Mouse (Mus musculus) hindbrain, embryonic 10.5 days (tissue): Measurements from ENCODE around the gene Has3. TPM values are rescaled to one million over a fixed set of nuclear protein-coding genes. Genes with fewer than 3 reads are reported as not detected.

ENCODE experiments used
- DNase-seq: peaks from one replicate; pipeline ENCODE4 v3.0.0-alpha.2; 2017; ENCODE audit warnings: low spot score
- H3K27ac ChIP-seq: fragments of 300-500 bp; sonication (generic); 2 replicates; pipeline ENCODE4 v1.5.1; 2016; ENCODE audit warnings: mild to moderate bottlenecking, moderate library complexity
- H3K27me3 ChIP-seq: fragments of 300-500 bp; sonication (generic); 2 replicates; pipeline ENCODE4 v1.6.1; 2016; ENCODE audit warnings: mild to moderate bottlenecking; ENCODE audit not compliant: poor library complexity, insufficient read depth, severe bottlenecking
- H3K36me3 ChIP-seq: fragments of 300-500 bp; sonication (generic); 2 replicates; pipeline ENCODE4 v1.6.1; 2016; ENCODE audit warnings: mild to moderate bottlenecking, moderate library complexity
- H3K4me1 ChIP-seq: fragments of 300-500 bp; sonication (generic); replicated peaks from 2 replicates; pipeline ENCODE4 v1.6.1; 2016; ENCODE audit warnings: mild to moderate bottlenecking
- H3K4me3 ChIP-seq: fragments of 300-500 bp; sonication (generic); 2 replicates; pipeline ENCODE4 v1.5.1; 2016; ENCODE audit warnings: mild to moderate bottlenecking, moderate library complexity
- H3K9me3 ChIP-seq: fragments of 300-500 bp; sonication (generic); 2 replicates; pipeline ENCODE4 v1.6.1; 2016; ENCODE audit warnings: mild to moderate bottlenecking, moderate library complexity
- WGBS: fragments of 180-500 bp; shearing (Covaris S2); methylation state at CpG from one replicate; pipeline ENCODE4 v1.1.7; 2016; 5-methylcytosine and 5-hydroxymethylcytosine counted together
- polyA plus RNA-seq: library from polyadenylated mRNA; unstranded; fragments of >200 nt; fragmentation: Nextera tagmentation; extraction: Ambion mirVana; gene quantifications from 2 replicates; pipeline ENCODE4 v1.2.1, GENCODE M21; 2016

Has3 gene
- polyA plus RNA-seq, 1 experiment from 2014 or later, result 0.13 TPM

DNA sequence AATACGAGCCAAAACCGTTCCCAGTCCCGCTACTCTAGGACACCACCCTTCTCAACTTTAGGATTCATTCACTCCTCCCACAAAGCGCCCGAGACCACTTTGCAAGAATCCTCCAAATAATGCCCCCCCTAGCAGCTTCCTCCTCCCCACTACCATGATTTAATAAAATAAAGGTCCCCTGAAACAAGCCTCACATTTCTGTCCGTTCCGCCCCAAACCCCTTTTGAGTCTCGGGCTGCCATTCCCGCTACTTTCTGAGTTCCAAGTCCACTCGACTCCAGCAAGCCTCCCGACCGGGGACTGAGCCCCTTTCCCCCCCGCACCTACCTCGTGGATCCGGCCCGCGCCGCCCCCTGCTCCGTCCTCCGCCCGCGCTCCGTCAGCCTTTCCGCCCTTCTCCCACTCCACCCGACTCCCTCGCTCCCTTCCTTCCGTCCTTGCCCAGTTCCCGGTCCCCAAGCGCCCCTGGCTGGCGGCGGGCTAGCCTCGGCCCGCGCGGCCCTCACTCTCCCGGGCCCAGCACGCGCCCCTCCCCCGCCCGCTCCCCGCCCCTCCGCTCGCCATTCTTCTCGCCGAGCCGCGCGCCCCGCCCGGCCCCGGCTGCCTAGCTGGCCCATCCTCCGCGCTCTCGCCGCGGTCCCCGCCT, 22.9 kb downstream of the Has3 start:
- under 1% methylated on average over 57 of the region's 57 CpGs for WGBS

DNA sequence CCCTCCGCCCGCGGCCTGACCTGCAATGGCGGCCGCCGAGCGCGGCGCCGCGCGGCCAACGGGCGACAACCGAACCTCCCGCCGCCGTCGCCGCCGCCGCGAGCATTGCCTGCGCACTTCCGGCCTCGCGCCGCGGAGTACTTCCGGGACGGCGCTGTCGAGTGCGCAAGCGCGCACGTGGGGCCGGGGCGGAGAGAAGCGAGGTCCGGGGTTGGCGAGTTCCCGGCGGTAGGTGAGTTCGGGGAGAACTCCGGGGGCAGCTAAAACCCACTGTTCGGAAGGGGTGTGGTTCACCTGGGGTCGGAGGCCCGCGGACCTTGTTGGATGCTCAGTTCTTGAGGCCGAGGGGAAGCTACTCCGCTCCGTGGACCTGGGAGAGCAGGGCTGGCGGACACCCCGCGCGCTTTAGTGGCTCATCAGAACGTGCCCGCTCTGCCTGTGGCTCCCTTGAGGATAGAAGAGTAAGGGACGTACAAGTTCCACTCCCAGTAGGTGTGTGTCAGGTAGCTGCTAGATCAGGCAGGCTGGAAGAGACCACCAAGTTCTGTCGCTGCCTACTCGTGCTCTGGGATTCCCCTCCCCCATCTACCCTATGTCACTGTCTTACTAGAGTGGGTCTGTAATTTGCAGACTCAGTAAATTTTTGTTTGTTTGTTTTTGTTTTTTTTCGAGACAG, 23.6 kb downstream of the Has3 start, which contains the start of gene Utp4:
Utp4 (plus strand) TSS at position 156 of the 676 bp plus-strand sequence.
- H3K4me3 ChIP-seq, result peak within 1 kb of the TSS; percentile 97
- H3K27ac ChIP-seq, result peak within 1 kb of the TSS; percentile 100
- H3K9me3 ChIP-seq, result no peaks in the 10 kb centered on the region
- H3K27me3 ChIP-seq, result no peaks in the 10 kb centered on the region
- peaks cover 33% of the 10 kb centered on the region for H3K4me1 ChIP-seq
- H3K36me3 ChIP-seq, result peaks cover 45% of the 10 kb centered on the region
- peak; percentile 88 for DNase-seq
- WGBS, result under 1% methylated on average over 63 of the region's 63 CpGs

More for the DNA sequence above, 22.9 kb downstream of the Has3 start:
- DNase-seq, result peak; percentile 78
- Histone ChIP-seq H3K4me1 (peaks cover 33% of the 10 kb centered on the region), H3K9me3 (no peaks in the 10 kb centered on the region), H3K36me3 (peaks cover 38% of the 10 kb centered on the region), H3K27me3 (no peaks in the 10 kb centered on the region), H3K4me3 (peak overlapping the region; percentile 97), H3K27ac (peak overlapping the region; percentile 100)

DNA sequence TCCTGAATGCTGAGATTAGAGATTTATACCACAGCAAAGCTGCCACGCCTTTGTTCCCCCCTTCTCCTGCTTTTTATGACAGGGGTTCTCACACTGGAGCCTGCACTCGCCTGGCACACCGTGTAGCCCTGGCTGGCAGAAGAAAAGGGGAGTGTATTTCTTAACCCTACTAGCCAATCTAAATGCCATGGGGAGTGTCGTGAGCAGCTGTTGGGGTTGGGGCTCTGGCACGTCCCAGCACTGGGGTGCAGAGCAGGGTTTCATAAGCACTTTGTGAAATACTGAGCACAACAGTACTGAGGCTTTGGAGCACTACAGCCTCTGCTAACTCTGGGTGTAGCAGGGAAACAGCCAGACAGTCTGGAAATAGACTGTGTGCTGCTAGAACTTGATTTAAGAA, 29.4 kb downstream of the Has3 start:
- no peaks in the 10 kb centered on the region for H3K9me3 ChIP-seq
- H3K4me3 ChIP-seq, result no peak overlapping the region
- no peak for DNase-seq
- peaks cover 3% of the 10 kb centered on the region; the same call in 1 of the 2 replicates for H3K4me1 ChIP-seq
- H3K36me3 ChIP-seq, result peaks cover 99% of the 10 kb centered on the region
- no peak overlapping the region for H3K27ac ChIP-seq
- no peaks in the 10 kb centered on the region for H3K27me3 ChIP-seq
- WGBS, result 94% methylated on average over 5 of the region's 5 CpGs

DNA sequence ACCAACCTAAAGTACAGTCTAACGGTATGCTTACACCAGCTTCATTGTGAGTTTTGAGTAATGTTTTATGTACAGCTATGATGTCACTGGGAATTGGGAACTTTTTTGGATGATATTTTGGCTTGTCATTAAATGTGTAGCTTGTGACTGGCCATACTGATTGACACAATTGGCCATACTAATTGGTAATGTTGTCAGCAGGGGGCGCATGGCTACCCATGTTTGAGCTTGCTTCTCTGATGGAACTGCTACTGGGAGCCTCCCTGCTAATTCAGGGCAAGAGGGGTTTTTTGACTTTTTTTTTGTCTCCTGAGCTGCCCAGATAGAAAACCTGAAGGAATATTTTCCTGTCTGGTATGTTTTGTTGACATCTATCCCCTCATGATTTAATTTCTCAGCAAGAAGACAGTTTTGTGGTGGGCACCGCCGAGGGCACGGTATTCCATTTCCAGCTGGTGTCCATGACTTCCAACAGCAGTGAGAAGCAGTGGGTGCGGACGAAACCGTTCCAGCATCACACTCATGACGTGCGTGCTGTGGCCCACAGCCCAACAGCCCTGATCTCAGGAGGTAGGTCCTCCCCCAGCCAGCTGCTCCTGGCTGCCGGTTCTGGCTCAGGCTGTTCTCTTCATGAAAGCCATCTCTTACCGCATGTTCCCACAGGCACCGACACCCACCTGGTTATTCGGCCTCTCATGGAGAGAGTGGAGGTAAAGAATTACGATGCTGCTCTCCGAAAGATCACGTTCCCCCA, 35.9 kb downstream of the Has3 start:
- Histone ChIP-seq H3K4me1 (no peaks in the 10 kb centered on the region), H3K4me3 (no peak overlapping the region), H3K36me3 (peaks cover 93% of the 10 kb centered on the region), H3K27ac (no peak overlapping the region), H3K9me3 (no peaks in the 10 kb centered on the region), H3K27me3 (no peaks in the 10 kb centered on the region)
- 94% methylated on average over 17 of the region's 17 CpGs for WGBS
- DNase-seq, result peak; percentile 44

DNA sequence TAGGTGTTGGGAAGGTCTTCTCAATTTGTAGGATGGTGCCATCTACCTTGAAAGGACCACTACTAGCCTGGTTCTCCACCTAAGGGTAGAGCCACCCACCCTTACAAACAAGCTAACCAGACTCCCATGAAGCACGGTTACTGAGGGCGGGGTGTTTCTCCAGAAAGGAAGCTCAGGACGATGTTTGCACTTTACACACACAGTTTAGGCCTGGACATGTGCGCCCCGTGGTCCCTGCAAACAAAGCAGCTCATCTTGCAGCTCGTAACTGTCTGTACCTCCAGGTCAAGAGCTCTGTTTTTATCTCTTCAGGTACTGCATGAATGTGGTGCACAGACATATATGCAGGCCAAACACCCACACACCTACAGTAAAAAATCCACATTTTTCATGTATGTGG, 36.6 kb downstream of the Has3 start:
- H3K36me3 ChIP-seq, result peaks cover 93% of the 10 kb centered on the region

DNA sequence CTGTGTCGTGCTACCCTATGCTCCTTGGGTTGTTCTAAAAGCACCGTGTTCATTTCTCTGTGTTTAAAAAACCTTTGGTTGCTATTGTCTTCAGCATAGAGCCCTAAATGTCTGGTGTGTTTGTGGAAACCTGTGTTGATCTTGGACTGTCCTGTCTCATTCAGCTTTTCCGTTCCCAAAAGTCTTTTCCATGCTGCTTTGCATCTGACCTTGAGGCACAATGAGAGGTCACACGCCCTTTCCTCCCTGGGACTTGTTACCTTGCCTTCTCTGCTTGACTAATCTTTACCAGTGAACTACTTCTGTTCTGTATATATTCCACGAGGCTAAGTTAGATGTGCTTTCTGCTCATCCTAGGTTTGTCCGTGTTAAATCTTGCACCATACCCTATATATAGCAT, 37.4 kb downstream of the Has3 start:
- no peak overlapping the region for H3K4me3 ChIP-seq
- 91% methylated on average over 6 of the region's 6 CpGs for WGBS
- no peak overlapping the region for H3K27ac ChIP-seq
- DNase-seq, result no peak
- no peaks in the 10 kb centered on the region for H3K9me3 ChIP-seq
- peaks cover 93% of the 10 kb centered on the region for H3K36me3 ChIP-seq
- H3K27me3 ChIP-seq, result no peaks in the 10 kb centered on the region
- H3K4me1 ChIP-seq, result no peaks in the 10 kb centered on the region

More for the DNA sequence above, 36.6 kb downstream of the Has3 start:
- Histone ChIP-seq H3K4me1 (no peaks in the 10 kb centered on the region), H3K9me3 (no peaks in the 10 kb centered on the region), H3K4me3 (no peak overlapping the region), H3K27me3 (no peaks in the 10 kb centered on the region), H3K27ac (no peak overlapping the region)
- DNase-seq, result no peak
- 95% methylated on average over 6 of the region's 6 CpGs for WGBS

DNA sequence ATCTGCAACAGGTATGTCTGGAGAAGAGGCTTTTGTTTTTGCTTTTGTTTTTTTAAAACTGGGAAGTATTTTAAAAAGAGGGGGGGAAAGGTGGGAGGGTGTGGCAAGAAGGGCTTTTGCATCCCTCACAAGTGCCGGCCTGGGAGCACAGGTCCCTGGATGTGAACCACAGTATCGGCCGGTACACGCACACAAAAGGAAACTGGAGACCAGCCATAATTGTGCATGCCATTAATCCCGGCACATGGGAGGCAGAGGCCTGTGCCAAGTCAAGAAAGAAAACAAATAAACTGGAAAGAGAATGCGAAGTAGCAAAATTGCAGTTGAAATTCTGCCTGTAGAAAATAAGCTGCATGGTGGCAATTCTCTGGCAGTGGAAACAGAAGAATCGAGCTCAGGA, 38.2 kb downstream of the Has3 start:
- DNase-seq, result no peak
- 93% methylated on average over 7 of the region's 7 CpGs for WGBS
- Histone ChIP-seq H3K27ac (no peak overlapping the region), H3K4me1 (no peaks in the 10 kb centered on the region), H3K27me3 (no peaks in the 10 kb centered on the region), H3K9me3 (no peaks in the 10 kb centered on the region), H3K36me3 (peaks cover 93% of the 10 kb centered on the region), H3K4me3 (no peak overlapping the region)

DNA sequence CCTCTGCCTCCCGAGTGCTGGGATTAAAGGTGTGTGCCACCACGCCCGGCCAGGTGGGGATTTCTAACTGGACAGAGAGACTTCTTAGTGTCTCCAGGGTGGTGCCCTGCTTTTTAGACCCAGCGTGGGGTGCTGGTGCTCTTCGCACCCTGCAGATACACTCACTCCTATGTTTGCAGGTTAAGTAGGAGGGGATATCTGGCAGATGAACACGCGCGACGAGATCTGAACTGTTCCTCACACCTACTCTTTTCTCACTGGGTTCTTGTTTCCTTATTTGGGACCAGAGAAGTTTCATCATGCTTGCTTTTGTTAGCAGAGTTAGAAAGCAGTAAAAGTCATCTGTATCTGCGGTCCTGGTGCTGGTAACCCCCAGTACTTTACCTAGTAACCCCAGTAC, 43.6 kb downstream of the Has3 start:
- no peak for DNase-seq
- no peaks in the 10 kb centered on the region for H3K27me3 ChIP-seq
- no peaks in the 10 kb centered on the region for H3K4me1 ChIP-seq
- H3K27ac ChIP-seq, result no peak overlapping the region
- 95% methylated on average over 10 of the region's 10 CpGs for WGBS
- H3K36me3 ChIP-seq, result peaks cover 92% of the 10 kb centered on the region
- H3K4me3 ChIP-seq, result no peak overlapping the region
- no peaks in the 10 kb centered on the region for H3K9me3 ChIP-seq

DNA sequence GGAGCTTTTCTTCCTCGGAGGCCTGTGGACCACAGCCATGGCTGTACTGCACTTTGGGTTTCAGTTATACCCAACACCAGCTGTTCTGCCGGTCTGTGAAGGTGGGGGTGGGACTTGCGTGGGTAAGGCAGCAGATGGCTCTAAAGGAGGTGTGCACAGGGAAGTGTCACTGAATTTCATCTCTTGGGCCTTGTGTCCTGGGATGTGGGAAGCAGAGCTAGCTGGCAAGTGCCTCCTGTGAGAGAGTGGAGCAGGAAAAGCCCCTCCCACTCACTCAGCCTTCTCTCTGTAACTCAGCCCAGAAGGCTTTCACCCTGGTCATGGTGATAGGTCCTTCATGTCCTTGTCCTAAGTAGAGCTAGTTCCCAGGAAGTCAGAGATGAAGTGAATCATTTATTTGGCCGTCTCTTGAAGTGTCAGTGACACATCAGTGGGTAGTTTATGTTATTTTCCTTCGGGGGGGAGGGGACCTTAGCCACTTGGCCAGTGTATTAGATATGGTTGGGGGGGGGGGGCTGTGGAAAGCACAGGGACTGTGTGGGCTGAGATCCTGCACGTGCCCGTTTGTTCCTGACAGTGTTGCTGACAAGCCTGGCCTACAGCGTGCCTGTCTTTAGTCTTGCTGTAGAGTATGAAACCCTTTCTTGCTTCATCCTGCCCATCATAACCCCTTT, 49.8 kb downstream of the Has3 start:
- DNase-seq, result no peak

DNA sequence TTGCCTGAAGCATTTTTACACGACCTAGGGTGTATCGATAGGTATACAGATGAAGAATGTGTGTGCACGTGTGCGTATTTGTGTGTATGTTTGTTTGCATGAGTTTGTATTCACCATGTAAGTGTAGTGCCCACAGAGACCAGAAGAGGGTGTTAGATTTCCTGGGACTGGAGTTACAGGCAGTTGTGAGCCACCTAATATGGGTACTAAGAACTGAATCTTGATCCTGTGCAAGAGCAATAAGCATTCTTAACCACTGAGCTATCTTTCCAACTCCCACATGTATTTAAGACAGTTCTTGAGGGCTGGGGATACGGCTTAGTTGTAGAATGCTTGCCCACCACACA, 50.3 kb downstream of the Has3 start:
- Histone ChIP-seq H3K9me3 (no peaks in the 10 kb centered on the region), H3K36me3 (peaks cover 88% of the 10 kb centered on the region), H3K4me1 (no peaks in the 10 kb centered on the region), H3K4me3 (no peak overlapping the region), H3K27ac (no peak overlapping the region), H3K27me3 (no peaks in the 10 kb centered on the region)
- no peak for DNase-seq
- 92% methylated on average over 5 of the region's 5 CpGs for WGBS

More for the DNA sequence above, 49.8 kb downstream of the Has3 start:
- H3K4me1 ChIP-seq, result no peaks in the 10 kb centered on the region
- H3K36me3 ChIP-seq, result peaks cover 93% of the 10 kb centered on the region
- no peak overlapping the region for H3K27ac ChIP-seq
- H3K27me3 ChIP-seq, result no peaks in the 10 kb centered on the region
- H3K4me3 ChIP-seq, result no peak overlapping the region
- no peaks in the 10 kb centered on the region for H3K9me3 ChIP-seq
- WGBS, result 92% methylated on average over 8 of the region's 8 CpGs

DNA sequence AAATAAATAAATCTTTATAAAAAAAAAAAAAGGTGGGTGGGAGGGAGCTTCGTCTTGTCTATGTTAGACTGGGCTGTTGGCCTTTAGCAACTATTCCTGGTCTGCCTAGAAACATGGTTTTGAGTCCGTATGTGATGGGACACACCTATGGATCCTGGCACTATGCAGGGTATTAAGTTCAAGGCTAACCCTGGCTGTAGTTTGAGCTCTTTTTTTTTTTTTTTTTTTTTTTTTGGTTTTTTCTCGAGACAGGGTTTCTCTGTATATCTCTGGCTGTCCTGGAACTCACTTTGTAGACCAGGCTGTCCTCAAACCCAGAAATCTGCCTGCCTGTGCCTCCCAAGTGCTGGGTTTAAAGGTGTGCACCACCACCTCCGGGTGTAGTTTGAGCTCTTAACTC, 54.0 kb downstream of the Has3 start:
- WGBS, result 86% methylated on average over 4 of the region's 4 CpGs
- Histone ChIP-seq H3K36me3 (peaks cover 51% of the 10 kb centered on the region), H3K27ac (no peak overlapping the region), H3K27me3 (no peaks in the 10 kb centered on the region), H3K4me1 (no peaks in the 10 kb centered on the region), H3K4me3 (no peak overlapping the region), H3K9me3 (no peaks in the 10 kb centered on the region)
- no peak for DNase-seq

DNA sequence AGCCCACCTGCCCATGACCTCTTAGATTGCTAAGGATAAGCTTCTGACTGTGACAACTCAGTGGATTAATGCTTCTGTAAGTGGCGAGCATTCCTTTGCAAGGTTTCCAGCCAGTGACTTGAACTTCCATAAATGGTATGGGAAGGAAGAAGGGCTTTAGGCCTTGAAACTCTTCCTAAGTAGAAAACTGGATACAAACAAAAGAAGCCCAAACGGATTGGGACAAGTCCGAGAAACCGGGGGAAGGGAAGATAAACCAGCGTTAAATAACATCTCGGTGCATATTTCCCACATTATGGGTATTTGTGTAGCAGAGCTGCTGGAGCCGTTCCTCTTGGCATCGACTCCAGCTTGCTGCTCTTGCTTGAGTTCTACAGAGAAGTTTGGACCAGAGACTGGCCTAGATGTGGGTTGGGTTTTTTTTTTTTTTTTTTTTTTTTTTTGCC, 54.9 kb downstream of the Has3 start:
- Histone ChIP-seq H3K27me3 (no peaks in the 10 kb centered on the region), H3K9me3 (no peaks in the 10 kb centered on the region), H3K27ac (no peak overlapping the region), H3K4me3 (no peak overlapping the region), H3K36me3 (peaks cover 43% of the 10 kb centered on the region), H3K4me1 (peaks cover 3% of the 10 kb centered on the region; the same call in 1 of the 2 replicates)
- no peak for DNase-seq
- WGBS, result 89% methylated on average over 8 of the region's 8 CpGs
